Mouse (Mus musculus): ENCODE measurements at regions not wholly inside any gene's neighbourhood (a gene's known extent, or its start where the extent isn't known, plus 50 kb on each side); places are given as distances from the start of the nearest gene placed in this dataset.
"Not testable (repeated sequence)": the region's sequence is repeated elsewhere in the genome, so short reads cannot be mapped to it uniquely, and the experiment has no call there.

- no peak for DNase-seq (ENCODE audit: low spot score in 2 of 2)
Measured at GRCm38 (mm10) chr13:72541706-72542105, 86.9 kb upstream of the Irx2 start.

GRCm38 (mm10) chr13:72557951-72558350, 70.7 kb upstream of the Irx2 start:
- DNase-seq (ENCODE audit: low spot score in 2 of 2): no peak

GRCm38 (mm10) chr13:72571871-72572270, 56.7 kb upstream of the Irx2 start:
- no peak for DNase-seq (ENCODE audit: low spot score in 2 of 2)

- DNase-seq (ENCODE audit: low spot score in 2 of 2): no peak
Measured at GRCm38 (mm10) chr13:72572846-72573245, 55.8 kb upstream of the Irx2 start.

GRCm38 (mm10) chr13:72574126-72574525, 54.5 kb upstream of the Irx2 start:
- not testable (repeated sequence) for DNase-seq (ENCODE audit: low spot score in 2 of 2)

- no peak for DNase-seq (ENCODE audit: low spot score in 2 of 2)
Measured at GRCm38 (mm10) chr13:72576485-72576884, 52.1 kb upstream of the Irx2 start.

- DNase-seq (ENCODE audit: low spot score in 2 of 2): no peak
Measured at GRCm38 (mm10) chr13:72578416-72578815, 50.2 kb upstream of the Irx2 start.
